Mouse (Mus musculus): ENCODE results near the gene Hoxa1. TPM values are rescaled to one million over a fixed set of nuclear protein-coding genes. Genes with fewer than 3 reads are reported as not detected.

The Hoxa1 gene
- polyA plus RNA-seq, 1 experiment from 2014 or later, result 0.59 TPM

GRCm38 (mm10) chr6:52186500-52186899 is 28.4 kb upstream of the Hoxa1 start:
- no peak overlapping the region for H3K9ac ChIP-seq
- peaks cover 100% of the 10 kb centered on the region for H3K27me3 ChIP-seq
- H3K9me3 ChIP-seq (replicated peaks), result no peaks in the 10 kb centered on the region
- no peak overlapping the region for H3K4me2 ChIP-seq
- ATAC-seq (replicated peaks; ENCODE audit: insufficient number of reproducible peaks, insufficient read depth, low FRiP score, low read depth), result no peak
- H3K36me3 ChIP-seq, result no peaks in the 10 kb centered on the region
- WGBS, result 33% methylated on average over 1 of the region's 1 CpGs
- no peak overlapping the region for H3K4me3 ChIP-seq
- H3K27ac ChIP-seq, result no peak overlapping the region
- H3K4me1 ChIP-seq (replicated peaks), result peaks cover 14% of the 10 kb centered on the region

GRCm38 (mm10) chr6:52185834-52186233 is 27.7 kb upstream of the Hoxa1 start:
- Histone ChIP-seq H3K4me3 (no peak overlapping the region), H3K36me3 (no peaks in the 10 kb centered on the region), H3K9ac (no peak overlapping the region), H3K27ac (no peak overlapping the region), H3K27me3 (peaks cover 100% of the 10 kb centered on the region), H3K4me1 (replicated peaks) (peaks cover 7% of the 10 kb centered on the region), H3K4me2 (no peak overlapping the region), H3K9me3 (replicated peaks) (no peaks in the 10 kb centered on the region)
- ATAC-seq (replicated peaks; ENCODE audit: insufficient number of reproducible peaks, insufficient read depth, low FRiP score, low read depth), result no peak
- 21% methylated on average over 3 of the region's 3 CpGs for whole genome bisulfite sequencing

GRCm38 (mm10) chr6:52185222-52185621 is 27.1 kb upstream of the Hoxa1 start:
- Histone ChIP-seq H3K4me3 (no peak overlapping the region), H3K4me1 (replicated peaks) (peaks cover 4% of the 10 kb centered on the region; the same call in 1 of the 2 replicates), H3K36me3 (no peaks in the 10 kb centered on the region), H3K9ac (no peak overlapping the region), H3K27ac (no peak overlapping the region), H3K4me2 (peak overlapping the region; percentile 4; the same call in 1 of the 2 replicates), H3K9me3 (replicated peaks) (no peaks in the 10 kb centered on the region), H3K27me3 (peaks cover 100% of the 10 kb centered on the region)
- no peak for ATAC-seq (replicated peaks; ENCODE audit: insufficient number of reproducible peaks, insufficient read depth, low FRiP score, low read depth)
- 3% methylated on average over 19 of the region's 19 CpGs for WGBS

- peaks cover 100% of the 10 kb centered on the region for H3K27me3 ChIP-seq
- H3K9me3 ChIP-seq (replicated peaks), result no peaks in the 10 kb centered on the region
- no peak overlapping the region for H3K4me3 ChIP-seq
- H3K4me2 ChIP-seq, result no peak overlapping the region
- H3K27ac ChIP-seq, result no peak overlapping the region
- H3K4me1 ChIP-seq (replicated peaks), result peaks cover 4% of the 10 kb centered on the region; the same call in 1 of the 2 replicates
- ATAC-seq (replicated peaks; ENCODE audit: insufficient number of reproducible peaks, insufficient read depth, low FRiP score, low read depth), result no peak
- no peak overlapping the region for H3K9ac ChIP-seq
- no peaks in the 10 kb centered on the region for H3K36me3 ChIP-seq
- WGBS, result 17% methylated on average over 6 of the region's 6 CpGs
These were observed 26.6 kb upstream of the Hoxa1 start for GRCm38 (mm10) chr6:52184668-52185067.

- no peak for ATAC-seq (replicated peaks; ENCODE audit: insufficient number of reproducible peaks, insufficient read depth, low FRiP score, low read depth)
- Histone ChIP-seq H3K4me1 (replicated peaks) (peaks cover 4% of the 10 kb centered on the region; the same call in 1 of the 2 replicates), H3K4me3 (no peak overlapping the region), H3K36me3 (no peaks in the 10 kb centered on the region), H3K9ac (no peak overlapping the region), H3K27ac (no peak overlapping the region), H3K4me2 (no peak overlapping the region), H3K9me3 (replicated peaks) (no peaks in the 10 kb centered on the region), H3K27me3 (peaks cover 100% of the 10 kb centered on the region)
- WGBS, result 26% methylated on average over 10 of the region's 10 CpGs
These were observed 25.4 kb upstream of the Hoxa1 start for GRCm38 (mm10) chr6:52183311-52184080.

- H3K9ac ChIP-seq, result no peak overlapping the region
- no peaks in the 10 kb centered on the region for H3K9me3 ChIP-seq (replicated peaks)
- no peak for ATAC-seq (replicated peaks; ENCODE audit: insufficient number of reproducible peaks, insufficient read depth, low FRiP score, low read depth)
- H3K27ac ChIP-seq, result no peak overlapping the region
- H3K27me3 ChIP-seq, result peaks cover 100% of the 10 kb centered on the region
- no peak overlapping the region for H3K4me3 ChIP-seq
- H3K4me1 ChIP-seq (replicated peaks), result peaks cover 4% of the 10 kb centered on the region; the same call in 1 of the 2 replicates
- 43% methylated on average over 1 of the region's 1 CpGs for WGBS
- no peak overlapping the region for H3K4me2 ChIP-seq
- no peaks in the 10 kb centered on the region for H3K36me3 ChIP-seq
These were observed 24.7 kb upstream of the Hoxa1 start for GRCm38 (mm10) chr6:52182793-52183192.

- H3K4me2 ChIP-seq, result no peak overlapping the region
- no peak for ATAC-seq (replicated peaks; ENCODE audit: insufficient number of reproducible peaks, insufficient read depth, low FRiP score, low read depth)
- no peak overlapping the region for H3K27ac ChIP-seq
- H3K4me1 ChIP-seq (replicated peaks), result peaks cover 4% of the 10 kb centered on the region; the same call in 1 of the 2 replicates
- peaks cover 100% of the 10 kb centered on the region for H3K27me3 ChIP-seq
- H3K9me3 ChIP-seq (replicated peaks), result no peaks in the 10 kb centered on the region
- 47% methylated on average over 2 of the region's 2 CpGs for WGBS
- no peak overlapping the region for H3K9ac ChIP-seq
- no peaks in the 10 kb centered on the region for H3K36me3 ChIP-seq
- no peak overlapping the region for H3K4me3 ChIP-seq
These were observed 23.9 kb upstream of the Hoxa1 start for GRCm38 (mm10) chr6:52182030-52182429.

- H3K9ac ChIP-seq, result no peak overlapping the region
- peak overlapping the region; percentile 34; the same call in 1 of the 2 replicates for H3K4me2 ChIP-seq
- WGBS, result 23% methylated on average over 3 of the region's 3 CpGs
- 0 out of 2 replicates have a peak overlapping the region, but pooled peaks have one; percentile 51 for H3K4me3 ChIP-seq
- no peak overlapping the region for H3K27ac ChIP-seq
- H3K9me3 ChIP-seq (replicated peaks), result no peaks in the 10 kb centered on the region
- peaks cover 4% of the 10 kb centered on the region; the same call in 1 of the 2 replicates for H3K4me1 ChIP-seq (replicated peaks)
- no peak for ATAC-seq (replicated peaks; ENCODE audit: insufficient number of reproducible peaks, insufficient read depth, low FRiP score, low read depth)
- peaks cover 100% of the 10 kb centered on the region for H3K27me3 ChIP-seq
- H3K36me3 ChIP-seq, result no peaks in the 10 kb centered on the region
These were observed 22.6 kb upstream of the Hoxa1 start for GRCm38 (mm10) chr6:52180726-52181125.

- H3K9ac ChIP-seq, result no peak overlapping the region
- H3K36me3 ChIP-seq, result no peaks in the 10 kb centered on the region
- H3K9me3 ChIP-seq (replicated peaks), result no peaks in the 10 kb centered on the region
- H3K4me2 ChIP-seq, result peak overlapping the region; percentile 34; the same call in 1 of the 2 replicates
- no peak for ATAC-seq (replicated peaks; ENCODE audit: insufficient number of reproducible peaks, insufficient read depth, low FRiP score, low read depth)
- H3K27me3 ChIP-seq, result peaks cover 100% of the 10 kb centered on the region
- peak overlapping the region; percentile 51; the same call in 1 of the 2 replicates for H3K4me3 ChIP-seq
- H3K27ac ChIP-seq, result no peak overlapping the region
- 19% methylated on average over 11 of the region's 11 CpGs for WGBS
- peaks cover 2% of the 10 kb centered on the region; the same call in 1 of the 2 replicates for H3K4me1 ChIP-seq (replicated peaks)
These were observed 22.1 kb upstream of the Hoxa1 start for GRCm38 (mm10) chr6:52180213-52180710.

GRCm38 (mm10) chr6:52179690-52180089 is 21.6 kb upstream of the Hoxa1 start:
- H3K9ac ChIP-seq, result peak overlapping the region; percentile 3; the same call in 1 of the 2 replicates
- H3K4me2 ChIP-seq, result peak overlapping the region; percentile 34
- H3K27me3 ChIP-seq, result peaks cover 100% of the 10 kb centered on the region
- ATAC-seq (replicated peaks; ENCODE audit: insufficient number of reproducible peaks, insufficient read depth, low FRiP score, low read depth), result no peak
- H3K9me3 ChIP-seq (replicated peaks), result no peaks in the 10 kb centered on the region
- no peak overlapping the region for H3K27ac ChIP-seq
- H3K4me3 ChIP-seq, result peak overlapping the region; percentile 51
- WGBS, result 11% methylated on average over 10 of the region's 10 CpGs
- no peaks in the 10 kb centered on the region for H3K36me3 ChIP-seq
- H3K4me1 ChIP-seq (replicated peaks), result peaks cover 2% of the 10 kb centered on the region; the same call in 1 of the 2 replicates

GRCm38 (mm10) chr6:52178918-52179665 is 21.0 kb upstream of the Hoxa1 start:
- H3K9ac ChIP-seq, result peak overlapping the region; percentile 3; the same call in 1 of the 2 replicates
- H3K27me3 ChIP-seq, result peaks cover 99% of the 10 kb centered on the region
- no peak for ATAC-seq (replicated peaks; ENCODE audit: insufficient number of reproducible peaks, insufficient read depth, low FRiP score, low read depth)
- H3K36me3 ChIP-seq, result no peaks in the 10 kb centered on the region
- H3K9me3 ChIP-seq (replicated peaks), result no peaks in the 10 kb centered on the region
- WGBS, result 11% methylated on average over 4 of the region's 4 CpGs
- 0 out of 2 replicates have a peak, but pooled peaks cover 2% of the 10 kb centered on the region for H3K4me1 ChIP-seq (replicated peaks)
- peak overlapping the region; percentile 34 for H3K4me2 ChIP-seq
- H3K4me3 ChIP-seq, result peak overlapping the region; percentile 51
- peak overlapping the region; percentile 28; the same call in 1 of the 2 replicates for H3K27ac ChIP-seq

All from heart, embryonic 15.5 days (tissue).